Mouse (Mus musculus): ENCODE data around the gene Map2.

- TF ChIP-seq CTCF (IDR thresholded peaks at IDR 0.05; ENCODE audit: insufficient read depth, low read length): no peak
- TF ChIP-seq POLR2A (IDR thresholded peaks at IDR 0.05; ENCODE audit: borderline replicate concordance, extremely low read depth, low read depth, low read length): no peak
Observed at GRCm38 (mm10) chr1:66328996-66329395, 153.9 kb downstream of the Map2 start.

All from lung, adult 2 months (tissue).